Mouse (Mus musculus): ENCODE measurements around the gene Efhd1. TPM values are rescaled to one million over a fixed set of nuclear protein-coding genes. Genes with fewer than 3 reads are reported as not detected.

Efhd1 gene
- total RNA-seq, 2 experiments from 2014 or later: 3.2 to 3.3 TPM

Other genes starting within 250 kb of the Efhd1 start
- gene Alppl2, start 174.4 kb upstream of the Efhd1 start, total RNA-seq (2021): not detected
- not detected for gene Alpi, start 162.8 kb upstream of the Efhd1 start, total RNA-seq (2021)
- gene Akp3, start 139.4 kb upstream of the Efhd1 start, total RNA-seq (2021): not detected
- not detected for gene Ecel1, start 107.8 kb upstream of the Efhd1 start, total RNA-seq (2021)
- not detected for gene Prss56, start 81.0 kb upstream of the Efhd1 start, total RNA-seq (2021)
- gene Chrnd, start 73.8 kb upstream of the Efhd1 start, total RNA-seq (2021): not detected
- gene Chrng, start 59.7 kb upstream of the Efhd1 start, total RNA-seq (2021): not detected
- gene Eif4e2, start 50.4 kb upstream of the Efhd1 start, total RNA-seq (2021): 10 to 100 TPM; 47.5 to 52.2 TPM
- gene Gigyf2, start 62.6 kb downstream of the Efhd1 start, total RNA-seq (2021): 10 to 100 TPM; 46.5 to 46.8 TPM
- not detected for gene Kcnj13, start 130.4 kb downstream of the Efhd1 start, total RNA-seq (2021)
- gene Snorc, start 205.9 kb downstream of the Efhd1 start, total RNA-seq (2021): not detected
- not detected for gene Neu2, start 245.5 kb downstream of the Efhd1 start, total RNA-seq (2021)

All from heart, postnatal 25 days (tissue).